Mouse (Mus musculus): Measurements from ENCODE around the gene Cplx1. TPM values are rescaled to one million over a fixed set of nuclear protein-coding genes. Genes with fewer than 3 reads are reported as not detected.
A peak's percentile ranks its signal among the peaks of the same experiment; 100 is the strongest.
"Not testable (repeated sequence)": the region's sequence is repeated elsewhere in the genome, so short reads cannot be mapped to it uniquely, and the experiment has no call there.

Cplx1 gene
- total RNA-seq, 2 experiments from 2014 or later, result 396 to 463 TPM

DNA sequence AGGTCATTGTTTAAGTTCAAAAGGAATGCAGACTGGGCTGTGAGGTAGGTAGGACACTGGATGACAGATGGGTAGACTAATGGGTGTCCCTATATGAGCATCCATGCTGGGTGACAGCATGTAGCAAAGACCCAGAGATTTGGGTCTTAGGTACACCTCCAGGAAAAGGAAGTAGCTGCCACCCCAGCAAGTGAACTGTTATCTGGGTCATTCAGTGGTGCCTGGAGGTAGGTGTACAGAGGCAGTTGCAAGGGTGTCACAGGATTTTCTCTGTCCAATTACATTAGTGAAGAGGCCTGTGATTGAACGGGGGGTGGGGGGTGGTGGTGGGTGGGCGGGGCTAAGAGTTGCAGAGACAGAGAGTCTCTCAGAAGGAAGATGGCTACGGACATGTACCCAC, 33.2 kb downstream of the Cplx1 start:
- no peak for DNase-seq (ENCODE audit: low spot score in 2 of 2)

DNA sequence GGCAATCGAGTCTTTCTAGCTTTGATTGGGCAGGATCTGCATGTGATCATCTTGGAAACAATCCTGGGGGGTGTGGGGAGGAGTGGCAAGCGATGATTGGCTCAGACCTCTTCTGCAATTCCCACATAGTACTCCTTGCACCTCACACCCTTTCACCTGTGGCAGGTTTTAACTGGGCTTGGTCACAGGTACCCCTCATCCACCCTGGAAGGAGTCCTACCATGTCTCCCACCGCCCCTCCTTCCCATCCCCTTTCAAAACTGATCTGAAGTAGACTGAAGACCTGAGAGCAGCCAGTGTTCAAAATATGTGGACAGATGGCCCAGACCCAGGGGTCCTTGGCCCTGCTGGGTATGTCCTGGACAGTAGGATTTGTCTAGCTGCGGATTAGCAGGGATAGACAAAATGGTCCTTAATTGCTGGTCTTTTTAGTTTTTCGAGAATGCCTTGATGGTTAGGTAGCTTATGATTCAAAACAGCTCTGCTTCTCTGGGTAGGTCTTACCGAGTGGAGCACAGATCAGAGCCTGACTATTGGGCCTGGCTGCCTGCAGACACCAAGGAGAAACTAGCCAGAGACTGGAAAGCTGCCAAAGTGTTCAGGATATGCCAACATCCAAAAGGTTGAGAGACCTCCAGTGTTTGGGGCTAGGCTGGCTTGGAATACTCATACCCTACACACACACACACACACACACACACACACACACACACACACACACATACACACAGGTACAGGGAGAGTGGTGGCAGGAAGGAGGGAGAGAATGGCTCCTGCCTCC, 34.1 kb downstream of the Cplx1 start:
- no peak for DNase-seq (ENCODE audit: low spot score in 2 of 2)

DNA sequence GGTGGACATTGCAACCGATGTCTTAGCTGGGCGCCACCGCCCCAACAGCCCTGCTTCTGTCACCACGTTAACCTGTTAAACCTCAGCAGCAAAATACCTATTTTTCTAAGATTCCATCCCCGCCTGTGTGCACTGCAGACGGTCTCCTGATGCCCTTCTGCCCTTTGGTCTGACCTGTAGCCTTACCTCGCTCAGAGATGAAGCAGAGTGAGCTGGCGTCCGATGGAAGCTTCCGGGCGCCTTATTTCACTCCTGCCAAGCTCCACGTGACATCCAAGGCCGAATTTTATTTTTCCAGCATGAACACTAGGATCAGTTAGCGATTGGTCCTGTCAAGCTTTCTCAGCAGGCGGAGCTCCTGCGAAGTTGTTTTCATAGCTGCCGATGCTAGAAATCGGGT, 47.5 kb downstream of the Cplx1 start:
- no peak for DNase-seq (ENCODE audit: low spot score in 2 of 2)

DNA sequence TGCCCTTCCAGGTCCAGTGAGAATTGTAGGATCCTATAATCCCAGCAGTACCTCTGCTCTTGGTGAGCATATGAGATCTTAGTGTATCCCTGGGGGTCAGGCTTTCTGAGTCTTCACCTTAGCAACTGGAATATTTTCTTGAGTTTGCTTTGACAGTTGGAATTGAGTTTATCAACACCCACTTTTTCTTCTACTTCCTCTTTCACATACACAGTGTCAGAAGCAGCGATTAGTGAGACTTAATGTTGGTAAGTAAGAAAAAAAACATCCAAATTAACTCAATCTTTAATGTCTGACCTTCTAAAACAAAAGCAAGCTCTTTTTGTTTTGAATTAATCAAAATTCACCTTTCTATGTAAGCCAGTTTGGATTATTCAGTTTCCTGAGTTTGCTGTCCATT, 48.3 kb downstream of the Cplx1 start:
- DNase-seq (ENCODE audit: low spot score in 2 of 2), result no peak

DNA sequence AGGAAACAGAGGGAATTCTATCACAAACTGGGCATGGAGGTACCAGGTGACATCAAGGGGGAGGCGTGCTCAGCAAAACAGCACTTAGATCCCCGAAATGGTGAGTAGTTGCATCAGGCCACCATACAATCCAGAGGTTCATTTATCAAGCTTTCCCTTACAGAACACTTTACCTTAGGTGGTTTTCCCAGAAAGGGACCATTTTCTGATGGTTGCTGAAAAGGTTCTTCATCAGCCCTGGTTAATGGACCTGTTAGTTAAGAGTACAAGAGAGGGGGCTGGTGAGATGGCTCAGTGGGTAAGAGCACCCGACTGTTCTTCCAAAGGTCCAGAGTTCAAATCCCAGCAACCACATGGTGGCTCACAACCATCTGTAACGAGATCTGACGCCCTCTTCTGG, 63.7 kb downstream of the Cplx1 start:
- not testable (repeated sequence) for DNase-seq (ENCODE audit: low spot score in 2 of 2)

DNA sequence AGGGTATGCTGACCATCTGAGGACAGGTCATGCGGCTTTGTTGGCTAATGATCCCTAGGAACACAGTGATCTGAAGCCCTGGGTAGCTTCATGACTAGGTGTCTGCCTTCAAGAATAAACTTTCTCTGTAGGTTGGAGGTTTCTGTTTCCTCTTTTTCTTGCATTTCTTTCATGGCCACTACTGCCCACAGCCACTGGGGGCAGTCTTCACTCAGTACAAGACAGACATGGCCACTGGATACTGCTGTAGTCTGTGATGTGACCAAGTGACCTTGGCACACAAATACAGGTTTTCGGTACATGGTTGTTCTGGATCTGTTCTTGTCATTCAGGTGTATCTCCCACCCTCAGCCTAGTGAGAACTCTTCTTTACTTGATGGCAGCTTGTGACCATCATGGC, 64.6 kb downstream of the Cplx1 start:
- peak in 1 of 2 experiments; percentile 33 for DNase-seq (ENCODE audit: low spot score in 2 of 2)

DNA sequence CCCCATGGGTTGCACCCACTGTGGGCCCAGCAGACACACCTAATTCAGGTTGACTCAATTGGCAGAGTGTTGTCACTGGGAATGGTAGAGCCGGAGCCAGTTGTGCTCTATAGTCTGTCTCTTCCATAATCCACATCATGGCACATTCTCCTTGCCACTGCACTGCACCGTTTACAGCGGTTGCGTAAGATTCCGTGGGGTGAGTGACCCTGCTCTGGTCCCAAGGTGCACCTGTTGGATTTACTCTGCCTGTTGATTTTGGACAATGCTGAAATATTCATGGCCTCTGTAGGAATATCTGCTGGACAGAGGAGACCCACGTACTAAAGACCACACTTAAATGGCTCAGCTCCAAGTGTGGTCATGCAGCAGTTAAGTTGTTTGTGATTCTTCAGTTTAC, 66.8 kb downstream of the Cplx1 start:
- no peak for DNase-seq (ENCODE audit: low spot score in 2 of 2)

DNA sequence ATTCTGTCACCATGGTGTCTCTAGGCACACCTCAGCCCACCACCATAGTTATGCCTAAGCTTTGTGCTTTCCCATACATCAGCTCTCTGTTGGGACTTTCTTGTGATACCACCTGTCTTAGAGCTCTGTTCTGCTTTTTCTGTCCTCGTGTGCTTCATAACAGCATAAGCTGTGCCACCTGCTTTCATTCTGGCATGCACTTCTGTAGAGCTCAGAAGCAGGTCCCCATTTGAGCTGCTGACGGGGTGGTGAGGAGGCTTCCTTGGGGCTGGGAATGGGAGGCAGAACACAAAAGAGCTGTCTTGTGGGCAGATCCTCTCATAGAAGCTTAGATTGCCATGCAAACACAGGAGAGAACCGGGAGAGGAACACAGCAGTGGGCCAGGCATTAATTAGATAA, 73.8 kb downstream of the Cplx1 start:
- DNase-seq (ENCODE audit: low spot score in 2 of 2), result no peak

DNA sequence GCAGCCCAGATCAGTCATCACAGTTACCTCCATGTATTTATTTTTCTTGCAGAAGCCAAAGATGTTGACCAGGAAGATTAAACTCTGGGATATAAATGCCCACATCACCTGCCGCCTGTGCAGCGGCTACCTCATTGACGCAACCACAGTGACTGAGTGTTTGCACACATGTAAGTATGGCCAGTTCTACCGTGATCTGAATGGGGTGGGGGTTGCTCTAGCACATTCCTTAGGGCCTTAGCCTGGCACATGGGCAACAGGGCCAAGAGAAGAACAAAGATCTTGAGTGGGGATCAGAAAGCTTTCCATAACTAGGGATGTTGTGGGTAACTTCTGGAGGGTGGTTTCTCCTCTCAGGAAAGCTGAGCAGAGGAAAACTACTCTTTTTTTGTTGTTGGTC, 76.1 kb downstream of the Cplx1 start:
- DNase-seq (ENCODE audit: low spot score in 2 of 2), result no peak

DNA sequence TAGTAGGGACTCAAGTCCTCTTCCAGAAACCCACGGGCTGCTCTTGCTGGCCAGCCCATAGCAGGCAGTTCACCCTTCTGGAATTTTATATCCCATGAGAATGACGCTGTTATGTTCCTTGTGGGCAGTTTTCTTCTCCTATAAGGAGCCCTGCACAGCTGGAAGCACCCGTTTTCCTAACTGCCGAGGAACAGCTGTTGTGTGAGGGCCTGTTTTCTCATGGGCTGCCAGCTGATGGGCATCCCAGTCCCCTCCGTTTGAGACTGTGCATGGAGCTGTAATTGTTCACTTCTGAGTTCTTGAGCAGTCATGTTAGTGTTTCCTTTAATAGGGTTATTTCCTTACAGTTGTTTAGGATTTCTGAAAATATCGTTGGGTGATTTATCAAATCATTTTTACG, 80.2 kb downstream of the Cplx1 start:
- DNase-seq (ENCODE audit: low spot score in 2 of 2), result no peak

Other genes starting within 250 kb of the Cplx1 start
- gene Pigg, start 237.4 kb downstream of the Cplx1 start, total RNA-seq (2021), result 1 to 10 TPM; 7.2 to 8.1 TPM
- gene Gm42517, start 182.1 kb downstream of the Cplx1 start, total RNA-seq (2021), result 10 to 100 TPM; 61.9 to 70.5 TPM
- under 1 TPM in 1 of 2 experiments, not detected in 1; 0.25 TPM for gene Pde6b, start 161.6 kb downstream of the Cplx1 start, total RNA-seq (2021)
- 100 to 1,000 TPM; 414 to 429 TPM for gene Atp5k, start 115.6 kb downstream of the Cplx1 start, total RNA-seq (2021)
- gene Mfsd7a, start 101.1 kb downstream of the Cplx1 start, total RNA-seq (2021), result under 1 TPM; 0.41 to 0.80 TPM
- gene Pcgf3, start 88.8 kb downstream of the Cplx1 start, total RNA-seq (2021), result 10 to 100 TPM; 69.3 to 71.4 TPM
- 10 to 100 TPM; 87.7 to 89.7 TPM for gene Gak, start 79.7 kb upstream of the Cplx1 start, total RNA-seq (2021)
- gene Tmem175, start 79.7 kb upstream of the Cplx1 start, total RNA-seq (2021), result 10 to 100 TPM; 35.8 to 36.6 TPM
- 1 to 10 TPM; 8.6 to 9.4 TPM for gene Idua, start 110.3 kb upstream of the Cplx1 start, total RNA-seq (2021)
- 10 to 100 TPM; 56.4 to 61.2 TPM for gene Dgkq, start 119.6 kb upstream of the Cplx1 start, total RNA-seq (2021)
- 1 to 10 TPM; 2.6 to 3.2 TPM for gene Slc26a1, start 125.5 kb upstream of the Cplx1 start, total RNA-seq (2021)
- 10 to 100 TPM; 18.5 to 22.5 TPM for gene Fgfrl1, start 142.4 kb upstream of the Cplx1 start, total RNA-seq (2021)
- not detected for gene Rnf212, start 225.0 kb upstream of the Cplx1 start, total RNA-seq (2021)
- gene Tmed11, start 245.3 kb upstream of the Cplx1 start, total RNA-seq (2021), result not detected